Mouse (Mus musculus) intestine, embryonic 15.5 days (tissue): ENCODE data around the gene Tead3. TPM values are rescaled to one million over a fixed set of nuclear protein-coding genes. Genes with fewer than 3 reads are reported as not detected.
"Not testable (repeated sequence)": the region's sequence is repeated elsewhere in the genome, so short reads cannot be mapped to it uniquely, and the experiment has no call there.

Experiments
- ATAC-seq: fragments of 200-750 bp; cut with Nextera tagmentation; 2 replicates; pipeline ENCODE4 v1.8.0; 2017; ENCODE audit warnings: moderate TSS enrichment, moderate library complexity
- H3K27ac ChIP-seq: fragments of 300-500 bp; sonication (generic); 2 replicates; pipeline ENCODE4 v1.5.1; 2015; ENCODE audit warnings: mild to moderate bottlenecking, inconsistent platforms
- H3K27me3 ChIP-seq: fragments of 300-500 bp; sonication (generic); replicated peaks from 2 replicates; pipeline ENCODE4 v1.6.1; 2015; ENCODE audit warnings: inconsistent platforms
- H3K36me3 ChIP-seq: fragments of 300-500 bp; sonication (generic); 2 replicates; pipeline ENCODE4 v1.6.1; 2015; ENCODE audit warnings: inconsistent platforms
- H3K4me1 ChIP-seq: fragments of 300-500 bp; sonication (generic); replicated peaks from 2 replicates; pipeline ENCODE4 v1.6.1; 2015; ENCODE audit warnings: inconsistent platforms
- H3K4me2 ChIP-seq: fragments of 300-500 bp; sonication (generic); replicated peaks from 2 replicates; pipeline ENCODE4 v1.6.1; 2015; ENCODE audit warnings: mild to moderate bottlenecking, inconsistent platforms
- H3K4me3 ChIP-seq: fragments of 300-500 bp; sonication (generic); replicated peaks from 2 replicates; pipeline ENCODE4 v1.5.1; 2015; ENCODE audit warnings: inconsistent platforms
- H3K9ac ChIP-seq: fragments of 300-500 bp; sonication (generic); 2 replicates; pipeline ENCODE4 v1.6.1; 2015; ENCODE audit warnings: inconsistent platforms
- H3K9me3 ChIP-seq: fragments of 300-500 bp; sonication (generic); 2 replicates; pipeline ENCODE4 v1.6.1; 2016; ENCODE audit warnings: inconsistent platforms
- WGBS: fragments of 180-500 bp; shearing (Covaris S2); methylation state at CpG from one replicate; pipeline ENCODE4 v1.1.7; 2015; 5-methylcytosine and 5-hydroxymethylcytosine counted together
- polyA plus RNA-seq: library from polyadenylated mRNA; unstranded; fragments of >200 nt; fragmentation: Nextera tagmentation; extraction: Ambion mirVana; gene quantifications from 2 replicates; pipeline ENCODE4 v1.2.1, GENCODE M21; 2015

The Tead3 gene
- polyA plus RNA-seq, 1 experiment from 2014 or later: 10.0 TPM

DNA sequence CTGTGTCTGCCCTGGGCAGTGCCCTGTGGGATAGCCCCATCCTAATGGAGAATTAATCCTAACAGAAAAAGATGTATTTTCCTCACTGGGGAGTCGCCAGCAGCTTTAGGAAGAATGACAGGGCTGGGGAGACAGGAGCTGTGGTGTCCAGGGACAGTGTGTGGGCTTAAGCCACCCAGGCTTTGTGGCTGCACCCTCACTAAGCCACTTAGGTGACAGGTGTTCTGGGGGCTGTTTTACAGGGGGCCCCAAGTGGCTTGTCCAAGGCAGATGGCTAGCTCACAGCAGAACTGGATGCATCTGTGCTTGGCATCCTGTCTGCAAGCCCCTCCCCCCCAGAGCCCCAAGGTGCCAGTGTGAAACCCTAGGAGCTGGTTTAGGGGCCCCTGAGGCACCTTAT, 21.3 kb upstream of the Tead3 start:
- H3K36me3 ChIP-seq: no peaks in the 10 kb centered on the region
- H3K4me3 ChIP-seq: no peak overlapping the region
- H3K4me2 ChIP-seq: no peak overlapping the region
- ATAC-seq: no peak
- no peak overlapping the region for H3K9ac ChIP-seq
- peaks cover 11% of the 10 kb centered on the region; the same call in 1 of the 2 replicates for H3K4me1 ChIP-seq
- 79% methylated on average over 1 of the region's 1 CpGs for WGBS
- no peaks in the 10 kb centered on the region for H3K9me3 ChIP-seq
- H3K27me3 ChIP-seq: peaks cover 19% of the 10 kb centered on the region; the same call in 1 of the 2 replicates
- no peak overlapping the region for H3K27ac ChIP-seq

DNA sequence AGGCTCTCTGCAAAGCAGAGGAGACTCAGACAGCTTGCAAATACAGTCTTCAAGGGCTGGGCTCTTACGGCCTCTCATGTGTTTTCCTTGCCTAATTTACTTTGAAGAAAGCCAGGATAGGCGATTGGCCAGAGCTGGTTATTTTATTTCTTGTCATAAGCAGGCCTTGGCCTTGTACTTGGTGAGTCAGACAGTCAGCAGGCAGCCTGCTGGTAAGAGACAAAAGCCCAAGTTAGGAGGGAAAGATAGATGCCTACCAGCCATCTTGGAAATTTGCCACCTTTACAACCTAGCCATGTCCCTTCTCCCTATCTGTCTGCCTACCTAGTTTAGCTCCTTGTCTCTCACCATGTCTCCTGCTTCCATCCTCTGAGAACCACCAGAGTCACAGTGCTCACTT, 20.7 kb upstream of the Tead3 start:
- no peak overlapping the region for H3K4me3 ChIP-seq
- no peak for ATAC-seq
- H3K36me3 ChIP-seq: no peaks in the 10 kb centered on the region
- no peaks in the 10 kb centered on the region for H3K9me3 ChIP-seq
- no peak overlapping the region for H3K27ac ChIP-seq
- peaks cover 11% of the 10 kb centered on the region; the same call in 1 of the 2 replicates for H3K4me1 ChIP-seq
- H3K27me3 ChIP-seq: peaks cover 17% of the 10 kb centered on the region; the same call in 1 of the 2 replicates
- WGBS: 51% methylated on average over 2 of the region's 2 CpGs
- H3K4me2 ChIP-seq: no peak overlapping the region
- H3K9ac ChIP-seq: no peak overlapping the region

DNA sequence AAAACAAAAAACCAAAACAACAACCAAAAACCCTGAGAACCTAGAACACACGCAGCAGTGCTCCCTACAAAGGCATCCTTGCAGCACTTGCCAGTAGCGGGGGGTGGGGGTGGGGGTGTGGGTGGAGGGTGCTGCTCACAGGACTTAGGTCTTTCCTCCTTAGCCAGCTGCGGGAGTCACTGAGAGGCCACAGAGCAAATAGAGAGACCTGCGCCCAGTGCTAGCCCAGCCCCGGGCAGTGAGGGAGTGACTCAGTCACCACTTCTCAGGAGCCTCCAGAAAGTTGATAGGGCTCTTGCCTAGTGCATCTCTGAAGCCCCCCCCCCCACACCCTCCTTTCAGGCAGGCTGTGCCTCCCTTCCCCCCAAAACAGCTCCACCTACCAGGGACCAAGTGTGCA, 18.4 kb upstream of the Tead3 start:
- no peak overlapping the region for H3K4me3 ChIP-seq
- no peak overlapping the region for H3K4me2 ChIP-seq
- 60% methylated on average over 5 of the region's 5 CpGs for whole genome bisulfite sequencing
- H3K4me1 ChIP-seq: peaks cover 8% of the 10 kb centered on the region
- peaks cover 17% of the 10 kb centered on the region for H3K27me3 ChIP-seq
- no peaks in the 10 kb centered on the region for H3K9me3 ChIP-seq
- H3K36me3 ChIP-seq: no peaks in the 10 kb centered on the region
- no peak overlapping the region for H3K27ac ChIP-seq
- H3K9ac ChIP-seq: no peak overlapping the region
- no peak; the same call in 1 of the 2 replicates for ATAC-seq

DNA sequence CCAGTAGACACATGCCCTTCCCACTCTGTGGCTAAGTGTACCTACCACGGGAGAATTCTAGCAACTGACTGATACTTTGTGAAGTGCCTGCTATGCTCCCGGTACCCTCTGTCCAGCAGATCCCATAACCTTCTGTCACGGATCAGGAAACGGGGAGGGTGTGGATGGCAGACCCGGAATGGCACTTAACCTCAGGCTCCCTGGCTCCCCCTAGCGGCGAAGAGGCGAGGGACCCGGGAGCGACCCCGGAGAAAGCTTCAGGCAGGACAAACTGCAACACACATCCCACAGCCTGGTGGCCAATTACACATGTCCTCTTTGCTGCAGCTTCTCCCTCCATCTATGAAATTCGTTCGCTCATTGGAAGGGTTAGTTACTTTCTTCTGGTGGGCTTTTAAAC, 17.8 kb upstream of the Tead3 start:
- WGBS: 7% methylated on average over 13 of the region's 13 CpGs
- no peaks in the 10 kb centered on the region for H3K36me3 ChIP-seq
- peaks cover 14% of the 10 kb centered on the region for H3K4me1 ChIP-seq
- no peak overlapping the region for H3K4me2 ChIP-seq
- no peak overlapping the region for H3K9ac ChIP-seq
- no peak overlapping the region for H3K27ac ChIP-seq
- no peak overlapping the region for H3K4me3 ChIP-seq
- ATAC-seq: peak; percentile 64
- no peaks in the 10 kb centered on the region for H3K9me3 ChIP-seq
- H3K27me3 ChIP-seq: peaks cover 23% of the 10 kb centered on the region

DNA sequence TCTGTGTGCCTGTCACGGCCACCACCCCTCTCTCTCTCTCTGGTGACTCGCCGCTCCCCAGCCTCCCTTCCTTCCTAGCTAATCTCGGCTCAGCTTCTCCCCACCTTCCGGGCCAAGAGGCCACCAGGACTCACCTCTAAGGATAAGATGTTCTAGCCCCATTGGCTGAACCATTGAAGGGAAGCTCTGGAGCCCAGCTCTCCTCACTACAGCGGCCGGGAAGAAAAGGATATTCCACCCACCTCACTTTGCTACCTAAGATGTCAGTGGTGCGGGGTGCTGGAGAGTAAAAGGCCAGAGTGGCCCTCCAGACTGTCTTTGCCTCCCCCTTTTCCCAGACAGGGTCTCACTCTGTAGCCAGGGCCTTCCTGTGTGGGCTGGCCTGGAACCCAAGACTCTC, 14.5 kb upstream of the Tead3 start, which contains the start of gene Tulp1:
Gene Tulp1 (minus strand): TSS at position 101 of the 400 bp plus-strand sequence.
- H3K36me3 ChIP-seq: no peaks in the 10 kb centered on the region
- no peaks in the 10 kb centered on the region for H3K9me3 ChIP-seq
- H3K27me3 ChIP-seq: peaks cover 33% of the 10 kb centered on the region
- peak within 1 kb of the TSS; percentile 55 for H3K4me2 ChIP-seq
- H3K4me1 ChIP-seq: peaks cover 22% of the 10 kb centered on the region
- H3K9ac ChIP-seq: peak within 1 kb of the TSS; percentile 28; the same call in 1 of the 2 replicates
- WGBS: 48% methylated on average over 8 of the region's 8 CpGs
- ATAC-seq: no peak; the same call in 1 of the 2 replicates
- H3K4me3 ChIP-seq: peak within 1 kb of the TSS; percentile 24
- H3K27ac ChIP-seq: no peak within 1 kb of the TSS

GRCm38 (mm10) chr17:28363507-28363906, 12.9 kb upstream of the Tead3 start:
- ATAC-seq: no peak
- H3K27me3 ChIP-seq: peaks cover 36% of the 10 kb centered on the region
- 46% methylated on average over 6 of the region's 6 CpGs for WGBS
- H3K4me1 ChIP-seq: peaks cover 22% of the 10 kb centered on the region
- no peaks in the 10 kb centered on the region for H3K9me3 ChIP-seq
- H3K27ac ChIP-seq: no peak overlapping the region
- no peak overlapping the region for H3K9ac ChIP-seq
- no peaks in the 10 kb centered on the region for H3K36me3 ChIP-seq
- H3K4me3 ChIP-seq: no peak overlapping the region
- H3K4me2 ChIP-seq: peak overlapping the region; percentile 62

- Histone ChIP-seq H3K9me3 (no peaks in the 10 kb centered on the region), H3K4me3 (peak overlapping the region; percentile 27), H3K4me2 (peak overlapping the region; percentile 62), H3K4me1 (peaks cover 24% of the 10 kb centered on the region), H3K36me3 (no peaks in the 10 kb centered on the region), H3K9ac (peak overlapping the region; percentile 8; the same call in 1 of the 2 replicates), H3K27me3 (peaks cover 36% of the 10 kb centered on the region), H3K27ac (no peak overlapping the region)
- 7% methylated on average over 25 of the region's 25 CpGs for WGBS
- no peak for ATAC-seq
Observed at GRCm38 (mm10) chr17:28362653-28363292, 12.2 kb upstream of the Tead3 start.

DNA sequence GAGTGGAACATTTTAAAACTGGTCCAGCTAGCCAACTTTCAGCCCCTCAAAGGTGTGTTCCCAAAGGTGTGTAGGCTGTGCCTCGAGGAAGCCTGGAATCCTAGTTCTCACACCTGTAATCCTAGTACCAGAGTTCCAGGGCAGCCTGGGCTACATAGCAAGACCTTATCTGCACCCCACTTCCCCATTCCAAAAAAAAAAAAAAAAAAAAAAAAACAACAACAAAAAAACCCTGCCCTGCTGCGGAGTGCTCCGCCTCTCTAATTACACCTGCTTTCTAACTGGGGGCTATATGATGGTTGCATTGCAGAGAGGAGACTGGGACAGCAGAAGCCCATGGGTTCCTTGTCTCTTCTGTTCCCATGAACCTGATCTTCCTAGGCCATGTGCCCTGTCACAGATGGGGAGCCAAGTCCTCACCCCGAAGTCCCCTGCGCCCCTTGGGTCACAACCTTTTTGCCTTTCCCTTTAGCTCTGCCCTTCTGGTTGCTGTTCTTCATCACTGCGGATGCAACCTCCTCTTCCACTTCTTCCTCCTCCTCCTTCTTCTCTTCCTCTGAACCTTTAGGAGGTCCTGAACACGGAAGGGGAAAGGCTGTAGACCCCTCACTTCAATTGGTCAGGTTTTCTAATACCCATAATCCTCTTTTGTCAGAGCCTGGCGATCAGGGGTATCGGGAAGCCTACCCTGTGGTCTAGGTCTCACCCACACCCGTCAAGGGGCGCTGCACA, 11.5 kb upstream of the Tead3 start:
- no peak for ATAC-seq
- H3K4me3 ChIP-seq: peak overlapping the region; percentile 27
- H3K27ac ChIP-seq: no peak overlapping the region
- peaks cover 36% of the 10 kb centered on the region for H3K27me3 ChIP-seq
- H3K4me1 ChIP-seq: peaks cover 24% of the 10 kb centered on the region
- H3K9ac ChIP-seq: no peak overlapping the region
- whole genome bisulfite sequencing: 40% methylated on average over 11 of the region's 11 CpGs
- H3K4me2 ChIP-seq: peak overlapping the region; percentile 62
- no peaks in the 10 kb centered on the region for H3K36me3 ChIP-seq
- H3K9me3 ChIP-seq: no peaks in the 10 kb centered on the region

GRCm38 (mm10) chr17:28360531-28361277, 10.1 kb upstream of the Tead3 start:
- H3K9me3 ChIP-seq: no peaks in the 10 kb centered on the region
- no peak overlapping the region for H3K27ac ChIP-seq
- H3K36me3 ChIP-seq: no peaks in the 10 kb centered on the region
- ATAC-seq: no peak
- H3K4me3 ChIP-seq: no peak overlapping the region
- no peak overlapping the region for H3K9ac ChIP-seq
- H3K4me1 ChIP-seq: peaks cover 24% of the 10 kb centered on the region
- H3K4me2 ChIP-seq: no peak overlapping the region
- WGBS: 75% methylated on average over 9 of the region's 9 CpGs
- H3K27me3 ChIP-seq: peaks cover 33% of the 10 kb centered on the region

DNA sequence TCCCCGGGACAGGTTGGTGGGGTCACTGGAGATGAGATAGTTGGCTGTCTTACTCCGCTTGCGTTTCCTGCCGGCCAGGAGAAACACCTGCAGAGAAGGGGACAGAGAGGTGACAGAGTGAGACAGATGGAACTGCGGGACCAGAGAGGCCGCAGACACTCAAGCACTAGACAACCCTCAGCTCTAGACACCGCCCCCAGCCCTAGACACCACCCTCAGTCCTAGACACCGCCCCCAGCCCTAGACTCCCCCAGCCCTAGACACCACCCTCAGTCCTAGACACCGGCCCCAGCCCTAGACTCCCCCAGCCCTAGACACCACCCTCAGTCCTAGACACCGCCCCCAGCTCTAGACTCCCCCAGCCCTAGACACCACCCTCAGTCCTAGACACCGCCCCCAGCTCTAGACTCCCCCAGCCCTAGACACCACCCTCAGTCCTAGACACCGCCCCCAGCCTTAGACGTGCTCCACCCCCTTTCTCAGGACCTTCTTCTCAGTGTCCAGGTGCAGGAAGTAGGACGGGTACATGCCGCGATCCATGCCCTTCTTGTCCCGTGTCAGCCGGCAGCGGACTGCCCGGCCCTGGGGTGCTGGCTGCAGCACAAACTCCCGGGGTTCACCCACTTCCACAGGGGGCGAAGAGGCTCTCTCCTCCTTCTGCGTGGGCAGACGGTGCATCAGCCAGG, 8.1 kb upstream of the Tead3 start:
- H3K4me2 ChIP-seq: peak overlapping the region; percentile 24
- 22% methylated on average over 23 of the region's 24 CpGs for WGBS
- 0 out of 2 replicates have a peak, but pooled peaks have one; percentile 25 for ATAC-seq
- H3K4me1 ChIP-seq: peaks cover 13% of the 10 kb centered on the region
- not testable (repeated sequence) for H3K9me3 ChIP-seq, H3K27ac ChIP-seq, H3K36me3 ChIP-seq, H3K4me3 ChIP-seq
- peaks cover 16% of the 10 kb centered on the region for H3K27me3 ChIP-seq
- peak overlapping the region; percentile 5; the same call in 1 of the 2 replicates for H3K9ac ChIP-seq

DNA sequence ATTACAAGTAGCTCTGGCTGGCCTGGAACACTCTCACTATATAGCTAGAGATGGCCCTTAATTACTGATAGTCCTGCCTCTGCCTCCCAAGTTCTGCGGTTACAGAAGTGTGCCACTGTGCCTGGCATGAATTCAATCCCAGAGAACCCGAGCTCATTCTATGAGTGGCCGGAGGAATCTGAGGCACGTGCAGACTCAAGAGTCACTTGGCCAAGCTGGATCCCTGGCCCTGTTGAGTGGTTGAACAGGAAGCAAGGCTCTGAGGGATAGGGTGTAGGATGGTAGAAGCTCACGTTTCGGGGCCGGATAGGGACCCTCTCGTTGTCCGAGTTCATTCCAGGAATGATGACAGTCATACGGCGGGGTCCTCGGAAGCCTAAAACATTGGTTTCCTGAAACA, 5.3 kb upstream of the Tead3 start:
- H3K36me3 ChIP-seq: no peaks in the 10 kb centered on the region
- H3K9me3 ChIP-seq: no peaks in the 10 kb centered on the region
- H3K4me2 ChIP-seq: no peak overlapping the region
- WGBS: 86% methylated on average over 12 of the region's 12 CpGs
- H3K4me3 ChIP-seq: no peak overlapping the region
- ATAC-seq: no peak
- H3K27ac ChIP-seq: no peak overlapping the region
- H3K9ac ChIP-seq: no peak overlapping the region
- H3K4me1 ChIP-seq: peaks cover 18% of the 10 kb centered on the region
- H3K27me3 ChIP-seq: peaks cover 3% of the 10 kb centered on the region; the same call in 1 of the 2 replicates
